Mouse (Mus musculus): Measurements from ENCODE around the gene Prss45.

DNA sequence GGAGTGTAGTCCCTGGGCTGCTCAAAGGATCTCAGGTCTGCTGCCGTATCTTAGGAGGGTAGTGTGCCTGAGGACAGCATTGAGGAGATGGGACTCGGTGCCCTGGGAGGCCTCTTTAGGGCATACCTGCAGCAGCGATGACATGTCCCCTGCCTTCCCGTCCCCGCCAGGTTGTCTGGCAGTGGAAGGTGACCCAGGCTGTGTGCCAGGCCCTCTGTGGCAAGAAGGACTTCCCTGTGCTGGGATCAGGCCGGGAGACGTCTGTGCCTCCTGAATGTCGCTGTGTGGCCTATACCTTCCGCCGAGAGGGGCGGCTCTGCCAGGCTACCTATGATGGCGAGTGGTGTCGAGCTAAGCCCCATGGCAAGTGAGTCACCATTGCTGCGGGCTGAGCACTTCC lies 54.5 kb downstream of the Prss45 start:
- TF ChIP-seq CTCF (IDR thresholded peaks at IDR 0.05; ENCODE audit: control insufficient read depth, insufficient read depth, insufficient read length) (no peak), MYOD1 (IDR thresholded peaks at IDR 0.05; ENCODE audit: control insufficient read depth, insufficient read length, low read depth) (no peak), MAX (IDR thresholded peaks at IDR 0.05) (no peak), USF1 (IDR thresholded peaks at IDR 0.05; ENCODE audit: low read depth) (no peak)

All from C2C12 (cell line).